Mouse (Mus musculus) neural tube, embryonic 13.5 days (tissue): ENCODE measurements at regions not wholly inside any gene's neighbourhood (a gene's known extent, or its start where the extent isn't known, plus 50 kb on each side); places are given as distances from the start of the nearest gene placed in this dataset.
A peak's percentile ranks its signal among the peaks of the same experiment; 100 is the strongest.

Experiments
- ATAC-seq: fragments of 200-750 bp; cut with Nextera tagmentation; 2 replicates; pipeline ENCODE4 v1.8.0; 2017; ENCODE audit warnings: low read depth, mild to moderate bottlenecking, moderate TSS enrichment, moderate library complexity
- H3K27ac ChIP-seq: fragments of 300-500 bp; sonication (generic); replicated peaks from 2 replicates; pipeline ENCODE4 v1.5.1; 2015; ENCODE audit warnings: moderate library complexity, mild to moderate bottlenecking, inconsistent platforms
- H3K27me3 ChIP-seq: fragments of 300-500 bp; sonication (generic); 2 replicates; pipeline ENCODE4 v1.6.1; 2015; ENCODE audit warnings: mild to moderate bottlenecking, inconsistent platforms
- H3K36me3 ChIP-seq: fragments of 300-500 bp; sonication (generic); 2 replicates; pipeline ENCODE4 v1.6.1; 2015; ENCODE audit warnings: mild to moderate bottlenecking, inconsistent platforms
- H3K4me1 ChIP-seq: fragments of 300-500 bp; sonication (generic); replicated peaks from 2 replicates; pipeline ENCODE4 v1.6.1; 2015; ENCODE audit warnings: inconsistent platforms
- H3K4me2 ChIP-seq: fragments of 300-500 bp; sonication (generic); 2 replicates; pipeline ENCODE4 v1.6.1; 2015; ENCODE audit warnings: inconsistent platforms, mild to moderate bottlenecking, moderate library complexity
- H3K4me3 ChIP-seq: fragments of 300-500 bp; sonication (generic); 2 replicates; pipeline ENCODE4 v1.5.1; 2015; ENCODE audit warnings: mild to moderate bottlenecking, inconsistent platforms
- H3K9ac ChIP-seq: fragments of 300-500 bp; sonication (generic); 2 replicates; pipeline ENCODE4 v1.6.1; 2015; ENCODE audit warnings: moderate library complexity, mild to moderate bottlenecking, inconsistent platforms
- H3K9me3 ChIP-seq: fragments of 300-500 bp; sonication (generic); 2 replicates; pipeline ENCODE4 v1.6.1; 2016; ENCODE audit warnings: inconsistent platforms
- WGBS: fragments of 180-500 bp; shearing (Covaris S2); methylation state at CpG from one replicate; pipeline ENCODE4 v1.1.7; 2015; 5-methylcytosine and 5-hydroxymethylcytosine counted together

DNA sequence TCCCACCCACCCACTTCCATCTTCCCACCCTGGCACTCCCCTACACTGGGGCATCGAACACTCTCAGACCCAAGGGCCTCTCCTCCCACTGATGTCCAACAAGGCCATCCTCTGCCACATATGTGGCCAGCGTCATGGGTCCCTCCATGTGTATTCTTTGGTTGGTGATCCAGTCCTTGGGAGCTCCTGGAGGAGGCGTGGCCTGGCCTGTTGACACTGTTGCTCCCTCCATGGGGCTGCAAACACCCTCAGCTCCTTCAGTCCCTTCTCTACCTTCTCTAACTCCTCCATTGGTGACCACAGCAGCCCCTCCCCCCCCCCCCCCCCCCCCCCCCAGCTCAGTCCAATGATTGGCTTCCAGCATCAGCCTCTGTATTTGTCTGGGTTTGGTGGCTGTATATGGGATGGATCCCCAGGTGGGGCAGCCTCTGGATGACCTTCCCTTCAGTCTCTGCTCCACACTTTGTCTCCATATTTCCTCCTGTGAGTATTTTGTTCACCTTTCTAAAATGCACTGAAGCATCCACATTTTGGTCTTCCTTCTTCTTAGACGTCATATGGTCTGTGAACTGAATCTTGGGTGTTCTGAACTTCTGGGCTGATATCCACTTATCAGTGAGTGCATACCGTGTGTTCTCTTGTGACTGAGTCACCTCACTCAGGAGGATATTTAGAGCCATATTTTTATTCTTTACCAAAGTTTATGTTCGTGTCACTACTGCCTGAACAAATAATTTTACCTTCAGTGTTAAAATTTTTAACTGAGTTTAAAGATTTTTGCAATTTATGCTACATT, 82.1 kb upstream of the Tnp1 start:
- Histone ChIP-seq H3K36me3 (no peaks in the 10 kb centered on the region), H3K4me3 (no peak overlapping the region), H3K9me3 (no peaks in the 10 kb centered on the region; the same call in 1 of the 2 replicates), H3K4me1 (no peaks in the 10 kb centered on the region), H3K4me2 (no peak overlapping the region), H3K9ac (no peak overlapping the region), H3K27ac (no peak overlapping the region), H3K27me3 (no peaks in the 10 kb centered on the region)
- ATAC-seq: no peak
- WGBS: 85% methylated on average over 6 of the region's 6 CpGs

DNA sequence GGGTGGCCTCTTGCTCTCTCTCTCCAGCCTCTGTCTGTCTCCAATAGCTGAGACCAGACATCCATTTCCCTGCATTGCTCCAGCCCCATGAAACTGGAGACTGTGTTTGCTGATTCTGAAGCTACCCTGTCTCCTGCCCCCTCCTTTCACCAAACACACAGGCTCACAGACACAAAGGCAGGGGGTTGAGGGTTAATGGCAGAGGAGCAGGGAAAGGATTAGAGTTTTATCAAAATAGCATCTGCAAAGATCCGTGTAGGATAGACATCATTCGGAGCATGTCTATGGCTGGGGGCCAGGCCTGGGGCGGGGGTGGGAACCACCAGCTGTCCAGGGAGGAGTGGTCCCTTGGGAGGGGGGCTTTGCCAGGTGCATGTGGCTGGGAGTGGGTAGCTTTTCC, 73.9 kb upstream of the Tnp1 start:
- no peaks in the 10 kb centered on the region for H3K27me3 ChIP-seq
- ATAC-seq: no peak
- H3K36me3 ChIP-seq: no peaks in the 10 kb centered on the region
- no peaks in the 10 kb centered on the region for H3K9me3 ChIP-seq
- no peak overlapping the region for H3K4me2 ChIP-seq
- WGBS: 29% methylated on average over 3 of the region's 3 CpGs
- peaks cover 12% of the 10 kb centered on the region for H3K4me1 ChIP-seq
- H3K27ac ChIP-seq: no peak overlapping the region
- no peak overlapping the region for H3K4me3 ChIP-seq
- H3K9ac ChIP-seq: peak overlapping the region; percentile 36; the same call in 1 of the 2 replicates

DNA sequence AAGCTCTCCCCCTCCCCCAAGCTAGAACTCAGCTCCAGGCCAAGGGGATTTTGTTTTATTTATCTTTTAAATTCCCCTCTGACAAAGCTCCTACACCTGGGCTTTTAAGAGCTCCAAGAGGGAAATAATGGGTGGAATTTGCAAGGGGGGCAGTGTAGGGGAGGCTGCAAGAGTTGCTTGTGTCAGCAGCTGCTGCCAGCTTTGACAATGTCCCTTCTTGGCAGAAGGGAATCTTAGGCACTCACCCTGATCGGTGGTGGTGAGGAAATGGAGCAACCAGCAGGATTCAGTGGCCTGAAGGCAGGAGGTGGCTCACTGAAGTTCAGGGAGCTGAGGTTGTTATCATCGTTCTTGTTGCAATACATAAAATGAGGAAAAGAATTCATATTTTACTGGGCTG, 72.8 kb upstream of the Tnp1 start:
- Histone ChIP-seq H3K27me3 (no peaks in the 10 kb centered on the region), H3K27ac (no peak overlapping the region), H3K4me3 (no peak overlapping the region), H3K9ac (no peak overlapping the region), H3K9me3 (no peaks in the 10 kb centered on the region), H3K4me1 (peaks cover 12% of the 10 kb centered on the region), H3K4me2 (no peak overlapping the region), H3K36me3 (no peaks in the 10 kb centered on the region)
- 29% methylated on average over 2 of the region's 2 CpGs for WGBS
- ATAC-seq: no peak

DNA sequence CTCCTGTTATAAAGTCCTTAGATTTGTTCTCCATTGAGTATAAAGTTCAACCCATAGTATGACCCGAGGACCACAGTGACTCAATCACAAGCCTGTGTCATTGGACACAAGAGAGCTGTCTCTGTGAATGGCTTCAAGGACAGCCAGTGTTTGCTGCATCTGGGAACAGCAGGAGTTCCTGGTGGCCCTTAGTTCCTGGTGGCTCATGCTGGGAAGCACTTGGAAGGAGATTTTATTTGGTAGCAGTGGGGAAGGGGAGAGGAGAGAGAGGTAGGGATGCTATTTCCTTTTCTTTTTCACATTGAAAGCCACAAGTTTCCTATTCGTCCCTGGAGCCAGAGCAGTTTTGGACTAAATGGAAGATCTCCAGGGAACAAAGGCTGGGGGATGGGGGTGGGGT, 69.2 kb upstream of the Tnp1 start:
- Histone ChIP-seq H3K4me3 (no peak overlapping the region), H3K36me3 (no peaks in the 10 kb centered on the region), H3K9ac (no peak overlapping the region), H3K4me1 (peaks cover 10% of the 10 kb centered on the region), H3K27ac (no peak overlapping the region), H3K9me3 (no peaks in the 10 kb centered on the region), H3K4me2 (no peak overlapping the region), H3K27me3 (no peaks in the 10 kb centered on the region)
- 8% methylated on average over 2 of the region's 2 CpGs for WGBS
- no peak for ATAC-seq

DNA sequence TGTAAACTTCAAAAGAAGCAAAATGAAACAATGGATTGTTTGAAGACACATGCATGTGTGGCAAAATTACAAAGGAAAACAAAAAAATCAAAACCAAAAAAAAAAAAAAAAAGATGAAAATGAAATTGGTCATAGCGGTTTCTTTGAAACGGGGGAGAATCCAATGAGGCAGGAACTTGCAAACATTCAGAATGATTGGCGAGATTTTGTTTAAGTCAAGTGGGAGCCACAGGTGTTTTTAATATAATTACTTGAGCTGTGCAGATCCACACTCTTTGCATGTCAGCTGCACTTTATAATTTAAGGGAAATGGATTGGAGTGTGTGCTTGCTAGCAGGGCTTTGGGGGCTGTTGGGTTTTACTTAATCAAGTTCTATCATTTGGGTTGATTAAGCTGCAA, 67.7 kb upstream of the Tnp1 start:
- Histone ChIP-seq H3K4me1 (no peaks in the 10 kb centered on the region), H3K4me3 (no peak overlapping the region), H3K36me3 (no peaks in the 10 kb centered on the region), H3K27me3 (no peaks in the 10 kb centered on the region), H3K4me2 (no peak overlapping the region), H3K27ac (no peak overlapping the region), H3K9ac (no peak overlapping the region), H3K9me3 (no peaks in the 10 kb centered on the region)
- 91% methylated on average over 3 of the region's 3 CpGs for WGBS
- no peak for ATAC-seq

DNA sequence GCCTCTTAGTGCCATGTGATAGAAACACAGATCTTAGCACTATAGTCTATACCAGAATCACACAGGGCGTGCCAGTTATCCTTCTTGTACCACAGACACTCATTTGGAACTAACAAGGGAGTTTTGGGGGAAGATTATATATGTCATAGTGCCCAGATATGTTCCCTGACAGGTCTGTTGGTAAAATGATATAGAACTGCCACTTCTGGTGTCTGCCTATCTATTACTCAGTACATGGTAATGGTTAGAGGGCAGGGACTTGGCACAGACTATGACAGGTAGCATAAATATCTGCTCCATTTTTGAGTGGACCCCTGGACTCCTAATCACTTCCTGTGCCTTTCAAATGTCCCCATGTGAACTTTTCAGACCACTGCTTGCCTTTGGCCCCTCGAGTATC, 63.8 kb upstream of the Tnp1 start:
- Histone ChIP-seq H3K9ac (no peak overlapping the region), H3K27ac (no peak overlapping the region), H3K4me2 (no peak overlapping the region), H3K36me3 (no peaks in the 10 kb centered on the region), H3K27me3 (no peaks in the 10 kb centered on the region), H3K4me1 (no peaks in the 10 kb centered on the region), H3K9me3 (no peaks in the 10 kb centered on the region), H3K4me3 (no peak overlapping the region)
- ATAC-seq: no peak
- WGBS: 85% methylated on average over 2 of the region's 2 CpGs

DNA sequence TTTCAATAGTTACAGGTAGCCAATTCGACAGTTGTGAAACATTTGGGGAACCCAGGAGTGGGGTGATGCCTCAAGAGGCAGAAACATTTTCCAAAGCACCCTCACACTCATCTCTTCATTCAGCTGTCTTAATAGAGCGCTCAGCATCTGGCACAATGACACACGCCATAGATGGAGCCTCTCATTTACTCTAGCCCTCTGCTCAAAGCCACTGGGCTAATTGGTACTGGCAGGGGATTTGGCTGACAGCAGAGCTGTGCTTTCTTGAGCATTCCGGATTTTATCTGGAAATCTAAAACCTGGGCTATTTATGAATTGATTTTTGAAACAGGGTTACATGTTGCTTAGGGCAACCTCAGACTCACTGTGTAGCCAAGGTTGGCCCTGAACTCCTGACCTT, 61.4 kb upstream of the Tnp1 start:
- no peak overlapping the region for H3K27ac ChIP-seq
- H3K36me3 ChIP-seq: no peaks in the 10 kb centered on the region
- no peak overlapping the region for H3K4me3 ChIP-seq
- no peaks in the 10 kb centered on the region for H3K9me3 ChIP-seq
- WGBS: 85% methylated on average over 4 of the region's 4 CpGs
- H3K9ac ChIP-seq: no peak overlapping the region
- H3K4me2 ChIP-seq: no peak overlapping the region
- H3K27me3 ChIP-seq: no peaks in the 10 kb centered on the region
- no peaks in the 10 kb centered on the region for H3K4me1 ChIP-seq
- no peak for ATAC-seq

DNA sequence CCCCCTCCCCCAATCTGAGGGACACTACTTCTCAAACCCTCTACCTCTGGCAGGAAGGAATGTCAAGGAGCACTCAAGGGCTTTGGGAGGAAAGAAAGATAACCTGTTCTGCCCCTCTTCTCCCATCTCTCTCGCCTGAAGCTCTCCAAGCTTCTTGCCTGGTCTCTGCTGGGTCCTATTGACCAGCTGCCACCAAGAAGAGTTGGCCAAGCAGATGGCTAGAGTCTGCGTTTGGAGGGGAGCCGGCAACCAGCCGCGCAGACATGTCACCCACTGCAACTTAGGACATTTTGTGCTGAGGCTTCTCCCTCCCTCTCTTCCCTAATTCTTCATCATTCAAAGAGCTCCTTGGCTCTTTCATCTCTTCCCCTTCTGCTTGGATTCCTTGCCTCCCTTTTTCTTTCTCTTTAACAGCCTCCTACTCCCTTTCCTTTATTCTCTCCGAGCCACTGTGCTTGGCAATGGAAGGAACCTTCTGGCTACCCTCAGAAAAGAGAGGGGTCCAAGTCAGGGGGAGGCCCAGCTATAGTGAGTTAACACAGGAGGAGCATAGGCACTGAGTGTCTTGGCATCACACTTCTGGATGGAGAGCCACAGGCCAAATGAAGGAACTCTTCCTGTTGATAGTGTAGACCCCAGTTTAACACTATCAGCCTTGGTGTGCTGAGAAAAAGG, 60.1 kb upstream of the Tnp1 start:
- H3K36me3 ChIP-seq: no peaks in the 10 kb centered on the region
- H3K27me3 ChIP-seq: no peaks in the 10 kb centered on the region
- H3K4me3 ChIP-seq: no peak overlapping the region
- no peak overlapping the region for H3K27ac ChIP-seq
- WGBS: 86% methylated on average over 6 of the region's 6 CpGs
- no peak overlapping the region for H3K4me2 ChIP-seq
- H3K4me1 ChIP-seq: no peaks in the 10 kb centered on the region
- ATAC-seq: no peak
- no peak overlapping the region for H3K9ac ChIP-seq
- no peaks in the 10 kb centered on the region for H3K9me3 ChIP-seq

DNA sequence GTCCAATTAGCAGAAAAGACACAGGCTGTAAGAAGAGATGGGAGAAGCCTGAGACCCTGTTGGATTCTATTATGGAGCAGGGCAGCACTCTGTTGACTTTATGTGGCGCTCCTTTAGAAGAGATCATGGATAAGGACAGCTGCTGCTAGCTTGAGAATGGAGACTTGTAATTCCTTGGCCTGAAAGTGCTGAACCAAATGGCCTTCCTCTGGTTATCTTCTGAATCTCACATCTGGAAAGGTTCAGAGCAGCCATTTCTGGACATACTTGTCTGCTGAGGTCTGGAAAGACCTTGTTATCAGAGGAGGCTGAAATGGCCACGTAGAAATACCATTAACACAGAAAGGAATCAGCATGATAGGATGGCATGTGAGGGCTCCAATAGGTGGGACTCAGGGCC, 59.5 kb upstream of the Tnp1 start:
- WGBS: 89% methylated on average over 2 of the region's 2 CpGs
- no peak overlapping the region for H3K4me2 ChIP-seq
- ATAC-seq: no peak

DNA sequence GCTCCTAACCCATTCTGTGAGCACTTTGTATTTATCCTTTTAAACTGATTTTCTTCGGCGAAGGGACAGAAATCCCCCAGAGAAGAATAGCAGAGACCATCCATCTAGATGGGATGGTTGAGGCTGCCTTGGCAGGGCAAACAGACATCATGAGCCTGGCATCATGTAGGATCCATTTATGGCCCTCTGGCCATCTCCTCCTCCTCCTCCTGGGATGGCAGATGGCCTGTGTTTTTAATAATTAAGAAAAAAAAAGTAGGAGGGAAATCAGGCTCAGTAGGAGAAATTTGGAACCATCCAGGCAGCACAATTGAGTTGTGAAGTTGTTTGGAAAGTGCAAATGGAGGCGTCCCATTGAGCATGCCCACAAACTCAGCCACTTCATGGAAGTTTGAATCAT, 58.8 kb upstream of the Tnp1 start:
- H3K27me3 ChIP-seq: no peaks in the 10 kb centered on the region
- no peaks in the 10 kb centered on the region for H3K4me1 ChIP-seq
- no peaks in the 10 kb centered on the region for H3K9me3 ChIP-seq
- no peak overlapping the region for H3K27ac ChIP-seq
- 86% methylated on average over 3 of the region's 3 CpGs for WGBS
- no peak overlapping the region for H3K4me3 ChIP-seq
- no peak for ATAC-seq
- no peak overlapping the region for H3K9ac ChIP-seq
- H3K4me2 ChIP-seq: no peak overlapping the region
- H3K36me3 ChIP-seq: no peaks in the 10 kb centered on the region

More for the DNA sequence above, 59.5 kb upstream of the Tnp1 start:
- no peaks in the 10 kb centered on the region for H3K27me3 ChIP-seq
- no peak overlapping the region for H3K27ac ChIP-seq
- no peaks in the 10 kb centered on the region for H3K36me3 ChIP-seq
- no peak overlapping the region for H3K9ac ChIP-seq
- H3K9me3 ChIP-seq: no peaks in the 10 kb centered on the region
- no peak overlapping the region for H3K4me3 ChIP-seq
- H3K4me1 ChIP-seq: no peaks in the 10 kb centered on the region

DNA sequence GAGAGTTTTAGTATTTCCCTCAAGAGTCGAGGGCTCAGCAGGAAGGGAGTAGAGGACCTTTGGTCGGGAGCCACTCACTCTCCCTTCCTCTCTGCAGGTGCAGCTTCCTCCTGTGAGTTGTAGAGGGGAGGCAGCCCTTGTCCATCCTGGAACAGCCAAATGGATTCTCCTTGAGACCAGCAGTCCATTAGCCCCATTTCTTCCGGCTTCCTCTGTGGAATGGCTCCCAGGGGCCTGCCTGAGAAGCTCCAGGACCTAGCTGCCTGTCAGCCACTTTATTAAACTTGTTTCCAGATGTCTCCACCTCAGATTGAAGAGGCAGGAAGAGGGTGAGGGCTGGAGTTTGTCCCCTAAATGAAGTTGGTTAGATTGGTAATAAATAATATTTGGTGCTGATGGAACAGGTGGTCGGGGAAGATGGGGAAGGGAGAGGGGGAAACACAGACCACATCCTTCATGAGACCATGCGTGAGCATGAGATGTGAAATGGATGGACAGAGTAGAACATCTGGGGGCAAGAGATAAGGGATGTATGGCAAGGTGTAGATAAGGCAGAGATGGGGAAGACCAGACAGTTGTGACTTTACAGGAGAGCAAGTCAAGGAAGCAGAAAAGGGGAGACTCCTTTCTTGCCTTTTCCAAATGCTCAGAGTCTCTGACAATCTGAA, 56.7 kb upstream of the Tnp1 start:
- H3K27me3 ChIP-seq: no peaks in the 10 kb centered on the region
- no peaks in the 10 kb centered on the region for H3K4me1 ChIP-seq
- no peak overlapping the region for H3K27ac ChIP-seq
- ATAC-seq: no peak
- WGBS: 70% methylated on average over 5 of the region's 5 CpGs
- no peak overlapping the region for H3K4me3 ChIP-seq
- H3K9me3 ChIP-seq: no peaks in the 10 kb centered on the region
- no peaks in the 10 kb centered on the region for H3K36me3 ChIP-seq
- no peak overlapping the region for H3K4me2 ChIP-seq
- H3K9ac ChIP-seq: no peak overlapping the region

DNA sequence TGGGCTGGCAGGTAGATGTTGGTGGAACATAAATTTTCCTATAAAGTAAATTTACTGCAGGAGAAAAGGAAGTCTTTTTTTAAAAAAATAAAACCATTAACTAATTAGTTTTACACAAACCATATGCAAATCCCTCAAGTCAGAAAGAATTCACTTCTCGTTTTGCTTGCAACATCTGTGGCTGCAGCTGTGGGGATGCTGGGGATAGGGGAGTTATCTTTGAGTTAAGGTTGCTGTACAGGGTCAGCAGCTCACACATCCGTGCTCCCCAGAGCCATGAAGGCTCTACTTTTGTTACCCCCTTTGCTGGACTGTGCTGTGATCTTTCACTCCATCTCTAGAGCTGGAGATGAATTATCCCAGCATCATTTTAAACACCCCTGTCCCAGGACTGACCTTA, 54.4 kb upstream of the Tnp1 start:
- no peak overlapping the region for H3K27ac ChIP-seq

More for the DNA sequence above, 54.4 kb upstream of the Tnp1 start:
- no peak for ATAC-seq
- Histone ChIP-seq H3K4me3 (no peak overlapping the region), H3K9me3 (no peaks in the 10 kb centered on the region), H3K27me3 (no peaks in the 10 kb centered on the region), H3K36me3 (no peaks in the 10 kb centered on the region), H3K4me2 (no peak overlapping the region), H3K4me1 (no peaks in the 10 kb centered on the region), H3K9ac (no peak overlapping the region)
- WGBS: 53% methylated on average over 2 of the region's 2 CpGs
